Mouse (Mus musculus): ENCODE measurements around the gene Smim4. TPM values are rescaled to one million over a fixed set of nuclear protein-coding genes. Genes with fewer than 3 reads are reported as not detected.

Gene Smim4
- total and polyA plus RNA-seq, 2 experiments from 2014 or later: 5.0 to 59.5 TPM

DNA sequence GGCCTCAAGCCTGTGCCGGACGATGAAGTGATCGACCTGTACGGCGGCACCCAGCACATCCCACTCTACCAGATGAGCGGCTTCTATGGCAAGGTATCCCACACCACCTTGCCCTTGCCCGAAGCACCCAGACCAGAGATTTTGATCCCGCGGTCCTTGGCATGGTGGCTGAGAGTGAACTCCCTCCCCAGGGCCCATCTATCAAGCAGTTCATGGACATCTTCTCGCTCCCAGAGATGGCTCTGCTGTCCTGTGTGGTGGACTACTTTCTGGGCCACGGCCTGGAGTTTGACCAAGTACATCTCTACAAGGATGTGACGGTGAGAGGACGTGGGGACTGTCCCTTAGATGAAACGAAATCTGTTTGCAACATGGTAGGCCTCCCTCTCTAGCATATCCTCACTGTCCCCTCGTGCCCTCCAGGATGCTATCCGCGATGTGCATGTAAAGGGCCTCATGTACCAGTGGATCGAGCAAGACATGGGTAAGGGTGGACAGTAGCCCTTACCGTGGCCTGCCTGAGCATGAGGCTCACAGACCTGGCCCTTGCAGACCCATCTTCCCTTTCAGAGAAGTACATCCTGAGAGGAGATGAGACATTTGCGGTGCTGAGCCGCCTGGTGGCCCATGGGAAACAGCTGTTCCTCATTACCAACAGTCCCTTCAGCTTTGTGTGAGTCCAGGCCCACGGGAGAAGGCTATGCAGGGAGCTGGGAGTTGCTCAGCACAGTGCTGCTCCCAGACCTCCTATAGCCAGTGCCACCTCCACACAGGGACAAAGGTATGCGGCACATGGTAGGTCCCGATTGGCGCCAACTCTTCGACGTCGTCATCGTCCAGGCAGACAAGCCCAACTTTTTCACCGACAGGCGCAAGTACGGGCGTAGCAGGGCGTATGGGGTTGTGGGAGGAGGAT, 7.0 kb upstream of the Smim4 start:
- H3K4me1 ChIP-seq (ENCODE audit: insufficient read depth, low read length): peaks cover 26% of the 10 kb centered on the region
- H3K27ac ChIP-seq: no peak overlapping the region
- peaks cover 6% of the 10 kb centered on the region; the same call in 1 of the 2 replicates for H3K36me3 ChIP-seq (ENCODE audit: insufficient read depth, low read length)
- H3K4me2 ChIP-seq (ENCODE audit: low read depth, low read length): no peak overlapping the region
- H3K4me3 ChIP-seq (ENCODE audit: low read length): no peak overlapping the region
- TF ChIP-seq CTCF (IDR thresholded peaks at IDR 0.05; ENCODE audit: low read depth): no peak
- H3K9me3 ChIP-seq (ENCODE audit: low read length): no peaks in the 10 kb centered on the region
- DNase-seq (ENCODE audit: low spot score): no peak
- H3K9ac ChIP-seq (replicated peaks; ENCODE audit: low read length): no peak overlapping the region
- 94% methylated on average over 34 of the region's 34 CpGs for WGBS
- ATAC-seq: no peak
- H3K27me3 ChIP-seq (ENCODE audit: insufficient read depth, low read length): no peaks in the 10 kb centered on the region

DNA sequence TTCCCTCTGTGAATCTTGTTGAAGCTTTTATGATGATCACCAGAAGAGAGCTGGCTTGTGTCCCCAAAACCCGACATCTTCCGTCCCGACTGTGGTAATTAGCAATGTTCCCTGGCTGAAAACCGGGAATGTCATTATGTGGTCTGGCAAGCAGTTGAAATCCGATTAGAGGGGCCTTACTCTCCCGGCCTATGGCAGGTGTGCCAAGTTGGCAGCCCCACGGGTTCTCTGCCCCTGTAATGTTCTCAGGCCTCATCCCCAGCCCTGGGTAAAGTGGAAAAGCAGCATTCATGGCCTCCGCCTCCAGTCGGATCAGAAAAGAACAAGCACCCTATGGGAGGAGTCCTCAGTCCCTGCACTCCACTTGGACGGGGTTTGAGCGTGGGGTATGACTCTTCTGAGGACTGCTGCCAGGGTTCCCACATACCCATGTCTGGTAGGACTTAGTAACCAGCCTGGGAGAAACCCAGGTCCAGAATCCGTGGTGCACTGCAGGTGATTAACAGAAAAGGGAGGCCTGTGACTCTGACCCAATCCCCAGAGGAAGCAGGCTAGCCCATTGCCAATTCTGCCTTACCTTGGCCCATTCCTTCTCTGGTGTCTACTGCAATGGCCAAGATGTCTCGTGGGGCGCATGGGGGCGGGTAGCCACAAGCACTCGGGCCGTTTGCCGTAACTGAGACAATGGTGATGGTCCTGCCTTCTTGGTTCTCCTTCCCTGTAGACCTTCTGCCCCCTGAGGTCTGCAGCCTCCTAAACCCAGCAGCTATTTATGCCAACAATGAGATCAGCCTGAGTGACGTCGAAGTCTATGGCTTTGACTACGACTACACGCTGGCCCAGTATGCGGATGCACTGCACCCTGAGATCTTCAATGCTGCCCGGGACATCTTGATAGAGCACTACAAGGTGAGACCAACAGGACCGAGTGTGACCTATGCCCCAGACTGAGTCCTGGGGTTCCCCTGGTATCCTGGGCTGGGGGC, 5.6 kb upstream of the Smim4 start:
- WGBS: 53% methylated on average over 25 of the region's 25 CpGs
- TF ChIP-seq CTCF (IDR thresholded peaks at IDR 0.05; ENCODE audit: low read depth): no peak
- Histone ChIP-seq H3K9me3 (ENCODE audit: low read length) (no peaks in the 10 kb centered on the region), H3K4me1 (ENCODE audit: insufficient read depth, low read length) (peaks cover 33% of the 10 kb centered on the region), H3K4me2 (ENCODE audit: low read depth, low read length) (no peak overlapping the region), H3K4me3 (ENCODE audit: low read length) (no peak overlapping the region), H3K27me3 (ENCODE audit: insufficient read depth, low read length) (no peaks in the 10 kb centered on the region), H3K36me3 (ENCODE audit: insufficient read depth, low read length) (peaks cover 6% of the 10 kb centered on the region; the same call in 1 of the 2 replicates), H3K27ac (peak overlapping the region; percentile 29; the same call in 1 of the 2 replicates), H3K9ac (replicated peaks; ENCODE audit: low read length) (no peak overlapping the region)
- DNase-seq (ENCODE audit: low spot score) (peak; percentile 79), ATAC-seq (0 out of 2 replicates have a peak, but pooled peaks have one; percentile 5)

DNA sequence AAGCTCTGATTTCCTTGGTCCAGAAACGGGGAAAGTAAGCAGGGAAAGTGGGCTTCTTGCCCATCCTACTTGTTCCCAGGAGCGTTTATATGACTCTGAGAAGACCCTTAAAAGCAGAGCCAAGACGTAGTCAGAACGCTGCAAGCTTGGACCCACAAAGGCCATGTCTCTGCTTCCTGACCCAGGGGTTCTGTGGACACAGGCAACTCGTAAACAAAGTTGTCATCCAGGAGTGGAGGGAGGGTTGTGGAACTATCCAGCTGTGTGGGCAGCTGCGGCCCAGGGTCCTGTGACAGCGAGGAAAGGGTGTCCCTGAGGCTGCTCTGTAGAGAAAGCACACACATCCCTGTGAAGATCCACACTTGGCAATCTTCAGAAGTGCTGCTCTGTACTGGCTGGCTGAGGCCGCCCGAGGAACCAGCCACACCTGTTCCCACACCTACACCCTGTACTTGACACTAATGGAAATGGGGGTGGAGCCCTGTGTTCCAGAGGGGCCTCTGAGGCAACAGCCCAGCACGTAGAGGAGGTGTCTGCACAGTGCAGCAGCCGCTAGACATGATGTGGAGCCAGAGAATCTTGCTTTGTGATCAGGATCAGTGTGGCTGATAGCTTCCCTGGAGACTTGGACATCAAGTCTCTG, 4.4 kb upstream of the Smim4 start:
- Histone ChIP-seq H3K36me3 (ENCODE audit: insufficient read depth, low read length) (no peaks in the 10 kb centered on the region), H3K4me3 (ENCODE audit: low read length) (no peak overlapping the region), H3K4me2 (ENCODE audit: low read depth, low read length) (peak overlapping the region; percentile 71), H3K9me3 (ENCODE audit: low read length) (no peaks in the 10 kb centered on the region), H3K9ac (replicated peaks; ENCODE audit: low read length) (no peak overlapping the region), H3K27ac (peak overlapping the region; percentile 29; the same call in 1 of the 2 replicates), H3K27me3 (ENCODE audit: insufficient read depth, low read length) (no peaks in the 10 kb centered on the region), H3K4me1 (ENCODE audit: insufficient read depth, low read length) (peaks cover 35% of the 10 kb centered on the region)
- DNase-seq (ENCODE audit: low spot score) (peak; percentile 27), ATAC-seq (no peak)
- 50% methylated on average over 11 of the region's 11 CpGs for WGBS
- no peak for TF ChIP-seq CTCF (IDR thresholded peaks at IDR 0.05; ENCODE audit: low read depth)

DNA sequence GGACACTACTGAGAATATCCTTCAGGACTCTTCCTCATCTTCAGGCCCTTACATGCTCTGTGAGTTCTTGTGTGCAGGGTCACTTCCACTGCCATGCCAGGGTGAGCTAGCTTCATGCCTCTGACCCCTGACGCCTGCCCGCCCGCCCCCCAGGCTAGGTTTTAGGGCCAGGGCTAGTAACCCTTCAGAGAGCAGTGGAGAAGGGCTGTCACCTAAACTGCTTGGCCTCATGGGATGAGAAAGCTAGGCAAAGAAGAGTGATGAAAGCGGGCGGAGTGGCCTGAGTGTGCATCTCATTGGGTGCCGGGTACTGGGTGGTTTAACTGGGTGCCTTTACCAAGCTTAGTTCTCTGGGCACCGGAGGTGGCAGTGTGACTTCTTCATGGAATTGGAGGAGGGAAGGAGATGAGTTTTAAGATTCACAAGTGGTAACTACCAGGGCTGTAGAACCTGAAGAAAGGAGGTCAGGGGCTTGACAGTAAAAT, 3.8 kb upstream of the Smim4 start:
- WGBS: 82% methylated on average over 7 of the region's 7 CpGs
- H3K27me3 ChIP-seq (ENCODE audit: insufficient read depth, low read length): no peaks in the 10 kb centered on the region
- H3K9me3 ChIP-seq (ENCODE audit: low read length): no peaks in the 10 kb centered on the region
- no peak for DNase-seq (ENCODE audit: low spot score)
- ATAC-seq: no peak
- peak overlapping the region; percentile 71 for H3K4me2 ChIP-seq (ENCODE audit: low read depth, low read length)
- TF ChIP-seq CTCF (IDR thresholded peaks at IDR 0.05; ENCODE audit: low read depth): no peak
- no peak overlapping the region for H3K27ac ChIP-seq
- H3K36me3 ChIP-seq (ENCODE audit: insufficient read depth, low read length): no peaks in the 10 kb centered on the region
- H3K9ac ChIP-seq (replicated peaks; ENCODE audit: low read length): no peak overlapping the region
- H3K4me3 ChIP-seq (ENCODE audit: low read length): peak overlapping the region; percentile 74
- peaks cover 37% of the 10 kb centered on the region for H3K4me1 ChIP-seq (ENCODE audit: insufficient read depth, low read length)

DNA sequence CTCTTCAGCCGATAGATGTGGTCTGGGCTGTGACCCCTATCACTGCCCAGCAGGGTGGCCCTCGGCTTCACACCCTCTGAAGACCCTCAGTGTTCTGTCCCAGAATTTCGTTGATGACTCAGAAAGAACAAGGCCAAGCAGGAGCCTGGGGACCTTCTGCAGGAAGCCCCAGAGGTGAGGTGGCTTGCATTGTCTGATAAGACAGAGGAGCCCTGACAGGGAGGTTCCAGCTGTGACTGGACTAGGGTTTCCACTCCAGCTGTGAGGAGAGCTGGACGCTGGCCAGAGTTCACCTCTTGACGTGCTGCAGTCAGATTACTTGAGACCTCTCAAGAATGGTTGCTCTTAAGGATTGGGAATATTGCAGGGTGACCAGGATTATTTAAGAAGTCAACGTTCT, 3.3 kb upstream of the Smim4 start:
- ATAC-seq: no peak
- Histone ChIP-seq H3K27ac (0 out of 2 replicates have a peak overlapping the region, but pooled peaks have one; percentile 72), H3K4me1 (ENCODE audit: insufficient read depth, low read length) (peaks cover 40% of the 10 kb centered on the region), H3K9me3 (ENCODE audit: low read length) (no peaks in the 10 kb centered on the region), H3K4me3 (ENCODE audit: low read length) (peak overlapping the region; percentile 74), H3K27me3 (ENCODE audit: insufficient read depth, low read length) (no peaks in the 10 kb centered on the region), H3K36me3 (ENCODE audit: insufficient read depth, low read length) (no peaks in the 10 kb centered on the region), H3K9ac (replicated peaks; ENCODE audit: low read length) (peak overlapping the region; percentile 83), H3K4me2 (ENCODE audit: low read depth, low read length) (peak overlapping the region; percentile 71)
- WGBS: 16% methylated on average over 6 of the region's 6 CpGs
- TF ChIP-seq CTCF (IDR thresholded peaks at IDR 0.05; ENCODE audit: low read depth): no peak
- no peak for DNase-seq (ENCODE audit: low spot score)
